Mouse (Mus musculus): ENCODE data around the gene Nfil3. TPM values are rescaled to one million over a fixed set of nuclear protein-coding genes. Genes with fewer than 3 reads are reported as not detected.

The Nfil3 gene
- total and polyA plus RNA-seq, 3 experiments = 0.35 to 0.93 TPM; not detected in 1

- Histone ChIP-seq H3K36me3 (ENCODE audit: control insufficient read depth in 1 of 2, insufficient read depth in 2 of 2, low read length in 2 of 2) (no peaks in the 10 kb centered on the region), H3K9ac (ENCODE audit: control insufficient read depth, low read depth, low read length, poor library complexity, severe bottlenecking) (no peak overlapping the region), H3K4me3 (ENCODE audit: control insufficient read depth in 1 of 2, insufficient read depth in 1 of 2, low read depth in 2 of 2, low read length in 2 of 2) (no peak overlapping the region), H3K27me3 (ENCODE audit: control insufficient read depth in 1 of 2, insufficient read depth in 2 of 2, low read length in 2 of 2) (no peaks in the 10 kb centered on the region), H3K9me3 (replicated peaks; ENCODE audit: insufficient read depth, low read length) (no peaks in the 10 kb centered on the region), H3K4me1 (ENCODE audit: control insufficient read depth in 1 of 2, insufficient read depth in 2 of 2, low read length in 2 of 2) (no peaks in the 10 kb centered on the region), H3K27ac (ENCODE audit: control insufficient read depth, low read depth, low read length) (no peak overlapping the region), H3K79me2 (ENCODE audit: control insufficient read depth, insufficient read depth, low read length, poor library complexity) (no peaks in the 10 kb centered on the region)
- DNase-seq (ENCODE audit: low read depth, low spot score) = no peak
- TF ChIP-seq MEF2A (IDR thresholded peaks at IDR 0.05; ENCODE audit: extremely low read depth, insufficient replicate concordance, low read depth, low read length, poor library complexity, severe bottlenecking) (no peak), JUND (IDR thresholded peaks at IDR 0.05; ENCODE audit: low read depth, low read length) (no peak), KAT2A (conservative IDR thresholded peaks at IDR 0.05; ENCODE audit: low read depth, low read length) (no peak), ETS1 (IDR thresholded peaks at IDR 0.05; ENCODE audit: low read depth, low read length) (no peak), CHD2 (IDR thresholded peaks at IDR 0.05; ENCODE audit: low read length) (no peak), UBTF (IDR thresholded peaks at IDR 0.05; ENCODE audit: borderline replicate concordance, insufficient read depth, low read depth, low read length) (no peak), POLR2AphosphoS2 (IDR thresholded peaks at IDR 0.05; ENCODE audit: low read length) (no peak), TCF12 (IDR thresholded peaks at IDR 0.05; ENCODE audit: low read depth, low read length) (no peak), MAX (IDR thresholded peaks at IDR 0.05; ENCODE audit: low read length) (no peak)
Observed at GRCm38 (mm10) chr13:52987880-52988279, 7.0 kb upstream of the Nfil3 start.

GRCm38 (mm10) chr13:52986215-52986780 lies 5.4 kb upstream of the Nfil3 start:
- H3K4me1 ChIP-seq (ENCODE audit: control insufficient read depth in 1 of 2, insufficient read depth in 2 of 2, low read length in 2 of 2) = no peaks in the 10 kb centered on the region
- H3K36me3 ChIP-seq (ENCODE audit: control insufficient read depth in 1 of 2, insufficient read depth in 2 of 2, low read length in 2 of 2) = peaks cover 0 to 2% of the 10 kb centered on the region in 2 experiments; a peak in 1 of 4 replicates
- H3K79me2 ChIP-seq (ENCODE audit: control insufficient read depth, insufficient read depth, low read length, poor library complexity) = no peaks in the 10 kb centered on the region
- no peak for DNase-seq (ENCODE audit: low read depth, low spot score)
- H3K9me3 ChIP-seq (replicated peaks; ENCODE audit: insufficient read depth, low read length) = no peaks in the 10 kb centered on the region
- no peak for TF ChIP-seq ZNF384 (IDR thresholded peaks at IDR 0.05; ENCODE audit: low read depth, low read length)
- no peak for TF ChIP-seq ETS1 (IDR thresholded peaks at IDR 0.05; ENCODE audit: low read depth, low read length)
- TF ChIP-seq MXI1 (IDR thresholded peaks at IDR 0.05; ENCODE audit: low read depth, low read length) = no peak
- TF ChIP-seq MYC (IDR thresholded peaks at IDR 0.05; ENCODE audit: low read depth, low read length) = no peak
- no peak for TF ChIP-seq ZC3H11A (IDR thresholded peaks at IDR 0.05; ENCODE audit: low read depth, low read length)
- TF ChIP-seq CHD1 (IDR thresholded peaks at IDR 0.05; ENCODE audit: low read depth, low read length) = no peak
- no peak for TF ChIP-seq KAT2A (conservative IDR thresholded peaks at IDR 0.05; ENCODE audit: low read depth, low read length)
- TF ChIP-seq ZKSCAN1 (IDR thresholded peaks at IDR 0.05; ENCODE audit: low read depth, low read length) = no peak
- TF ChIP-seq MEF2A (IDR thresholded peaks at IDR 0.05; ENCODE audit: extremely low read depth, insufficient replicate concordance, low read depth, low read length, poor library complexity, severe bottlenecking) = no peak
- TF ChIP-seq USF1 (IDR thresholded peaks at IDR 0.05; ENCODE audit: low read depth, low read length) = no peak
- no peak for TF ChIP-seq HCFC1 (IDR thresholded peaks at IDR 0.05; ENCODE audit: low read depth, low read length)
- TF ChIP-seq TAL1 (IDR thresholded peaks at IDR 0.05; ENCODE audit: low read length) = no peak
- no peak for TF ChIP-seq TCF12 (IDR thresholded peaks at IDR 0.05; ENCODE audit: low read depth, low read length)
- TF ChIP-seq ELF1 (IDR thresholded peaks at IDR 0.05; ENCODE audit: low read depth, low read length) = no peak
- no peak for TF ChIP-seq MYB (IDR thresholded peaks at IDR 0.05; ENCODE audit: low read depth, low read length)
- TF ChIP-seq NRF1 (IDR thresholded peaks at IDR 0.05; ENCODE audit: insufficient read depth, low read depth, low read length, poor library complexity, severe bottlenecking) = no peak
- TF ChIP-seq POLR2A (IDR thresholded peaks at IDR 0.05; ENCODE audit: control insufficient read depth in 1 of 2, insufficient read depth in 1 of 2, low read depth in 1 of 2, low read length in 2 of 2, poor library complexity in 1 of 2) = no peak
- no peaks in the 10 kb centered on the region for H3K27me3 ChIP-seq (ENCODE audit: control insufficient read depth in 1 of 2, insufficient read depth in 2 of 2, low read length in 2 of 2)
- H3K4me3 ChIP-seq (ENCODE audit: control insufficient read depth in 1 of 2, insufficient read depth in 1 of 2, low read depth in 2 of 2, low read length in 2 of 2) = no peak overlapping the region
- H3K27ac ChIP-seq (ENCODE audit: control insufficient read depth, low read depth, low read length) = no peak overlapping the region
- no peak overlapping the region for H3K9ac ChIP-seq (ENCODE audit: control insufficient read depth, low read depth, low read length, poor library complexity, severe bottlenecking)
